Mouse (Mus musculus) adrenal gland (tissue): ENCODE data around the gene Zfp524.

Experiments used
- intact Hi-C: fragments of 180-260 bp; cut with DNase I; formaldehyde crosslinking; loops from one replicate; pipeline ENCODE4 v1.15.1; 2025

The Zfp524 gene

DNA sequence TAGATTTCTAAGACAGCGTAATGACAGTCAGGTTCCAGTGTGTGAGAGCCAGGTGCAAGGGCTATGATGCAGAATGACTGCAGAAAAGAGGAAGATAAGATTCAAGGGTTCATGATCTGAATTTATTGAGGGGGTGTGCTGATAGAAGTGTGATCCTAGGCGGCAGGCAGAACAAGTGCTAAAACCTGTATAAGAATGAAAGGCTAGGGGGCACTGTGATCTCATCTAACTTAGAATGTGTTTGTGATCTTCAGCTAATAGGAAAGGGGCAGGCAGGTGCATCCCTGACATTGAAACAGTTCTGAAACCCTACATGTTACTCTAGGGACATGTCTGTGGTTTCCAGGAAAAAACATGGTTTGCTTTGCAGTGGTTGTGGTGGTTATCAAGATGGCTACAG lies 31.9 kb downstream of the Zfp524 start:
- intact Hi-C loops, result loop anchor here (2.0 kb wide), 1 partner anchor 103 kb away; no protein-coding TSS in a partner anchor

DNA sequence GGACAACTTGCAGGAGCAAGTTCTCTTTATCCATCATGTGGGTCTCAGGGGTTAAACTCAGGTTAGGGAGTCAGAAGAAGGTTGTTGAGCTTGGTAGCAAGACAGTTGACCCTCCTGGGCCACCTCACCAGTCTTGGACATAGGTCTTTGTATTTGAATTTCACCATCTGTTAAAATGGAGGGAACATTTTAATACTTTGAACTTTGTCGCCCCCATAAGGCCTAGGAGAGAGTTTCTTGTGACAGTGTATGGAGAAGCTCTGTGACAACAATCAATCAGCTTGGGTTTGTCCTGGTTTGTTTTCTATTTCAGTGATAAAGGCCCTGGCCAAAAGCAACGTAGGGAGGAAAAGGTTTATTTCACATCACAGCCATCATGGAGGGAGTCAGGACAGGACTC lies 33.1 kb downstream of the Zfp524 start:
- intact Hi-C loops, result loop anchor here (2.0 kb wide), 1 partner anchor 105 kb away; no protein-coding TSS in a partner anchor

DNA sequence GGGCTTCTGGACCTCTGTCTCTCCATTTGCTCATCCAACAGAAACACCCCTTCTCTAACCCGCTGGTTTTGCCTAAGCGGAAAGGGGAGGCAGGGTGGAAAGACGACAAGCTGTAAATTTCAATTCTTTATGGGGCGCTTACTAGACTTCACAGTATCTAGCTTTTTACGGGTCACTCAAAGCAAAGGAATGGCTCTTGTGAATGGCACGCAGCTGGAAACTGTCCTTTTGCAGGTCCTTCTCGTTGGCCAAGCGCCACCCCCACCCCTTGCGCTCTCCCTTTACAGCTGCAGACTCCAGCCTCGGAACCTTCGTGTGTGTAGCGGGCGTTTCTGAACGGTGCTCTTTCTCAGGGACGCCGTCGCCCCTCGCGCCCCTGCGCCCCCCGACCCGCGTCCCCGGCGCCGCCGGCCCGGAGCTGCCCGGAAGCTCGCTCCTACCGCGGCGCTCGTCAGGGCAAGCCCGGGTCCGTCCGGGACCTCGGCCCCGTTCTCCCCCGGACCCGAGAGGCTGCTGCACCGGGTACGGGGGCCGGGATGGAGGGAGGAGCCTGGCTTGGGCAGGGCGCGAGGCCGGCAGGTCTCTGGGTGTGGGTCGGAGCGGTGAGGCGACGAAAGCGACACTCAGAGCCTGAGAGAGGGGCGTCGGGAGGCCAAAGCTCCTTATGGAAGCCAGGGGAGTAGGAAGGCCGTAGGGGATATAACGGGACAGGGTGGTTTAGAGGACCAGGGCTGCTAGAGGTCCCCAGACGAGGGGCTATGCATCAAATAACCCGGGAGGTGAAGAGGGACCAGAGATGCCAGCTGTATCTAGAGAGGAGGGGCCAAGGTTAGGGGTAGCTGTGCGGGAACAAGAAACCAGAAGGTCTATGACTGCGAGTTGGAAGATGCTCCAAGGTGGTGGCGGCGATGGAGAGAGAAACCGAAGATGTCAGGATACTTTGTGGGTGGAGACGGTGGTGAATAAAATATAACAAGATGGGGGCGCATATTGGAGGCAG lies 37.3 kb downstream of the Zfp524 start, which contains the start of gene Zfp580:
Gene Zfp580, plus strand, starts transcription at position 346 of the 1,000 bp plus-strand sequence.
- intact Hi-C loops, result loop anchor here (5.0 kb wide), 1 partner anchor 54 kb away; the partner anchor contains the start of gene Zfp579

DNA sequence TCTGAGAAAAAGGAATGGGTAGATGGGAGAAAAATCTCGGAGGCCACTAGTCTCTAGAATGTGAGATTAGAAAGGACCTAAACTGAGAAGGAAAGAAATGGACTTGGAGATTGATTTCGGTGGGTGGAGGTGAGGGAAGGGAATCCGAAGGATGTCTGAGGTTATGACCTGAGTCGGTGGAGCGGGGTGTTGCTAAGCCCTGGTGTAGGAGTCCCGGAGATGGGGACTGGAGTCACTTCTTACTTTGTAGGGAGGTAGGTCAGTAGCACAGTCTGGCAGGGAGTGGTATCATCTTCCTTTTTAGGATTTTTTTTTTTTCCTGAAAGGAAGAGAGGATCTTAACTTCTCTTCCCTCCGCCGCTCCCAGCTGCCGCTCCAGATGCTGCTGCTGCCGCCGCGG lies 38.2 kb downstream of the Zfp524 start:
- intact Hi-C loops, result loop anchor here (5.0 kb wide), 1 partner anchor 55 kb away; the partner anchor contains the start of gene Zfp579

DNA sequence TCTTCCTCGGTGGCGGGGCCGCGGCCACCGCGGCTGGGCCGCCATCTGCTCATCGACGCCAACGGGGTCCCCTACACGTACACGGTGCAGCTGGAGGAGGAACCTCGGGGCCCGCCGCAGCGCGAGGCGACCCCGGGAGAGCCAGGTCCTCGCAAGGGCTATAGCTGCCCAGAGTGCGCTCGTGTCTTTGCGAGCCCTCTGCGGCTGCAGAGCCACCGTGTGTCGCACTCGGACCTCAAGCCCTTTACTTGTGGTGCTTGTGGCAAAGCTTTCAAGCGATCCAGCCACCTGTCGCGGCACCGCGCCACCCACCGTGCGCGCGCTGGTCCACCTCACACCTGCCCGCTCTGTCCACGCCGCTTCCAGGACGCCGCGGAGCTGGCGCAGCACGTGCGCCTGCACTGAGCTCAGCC lies 38.7 kb downstream of the Zfp524 start:
- intact Hi-C loops, result loop anchor here (5.0 kb wide), 1 partner anchor 56 kb away; the partner anchor contains the start of gene Zfp579

DNA sequence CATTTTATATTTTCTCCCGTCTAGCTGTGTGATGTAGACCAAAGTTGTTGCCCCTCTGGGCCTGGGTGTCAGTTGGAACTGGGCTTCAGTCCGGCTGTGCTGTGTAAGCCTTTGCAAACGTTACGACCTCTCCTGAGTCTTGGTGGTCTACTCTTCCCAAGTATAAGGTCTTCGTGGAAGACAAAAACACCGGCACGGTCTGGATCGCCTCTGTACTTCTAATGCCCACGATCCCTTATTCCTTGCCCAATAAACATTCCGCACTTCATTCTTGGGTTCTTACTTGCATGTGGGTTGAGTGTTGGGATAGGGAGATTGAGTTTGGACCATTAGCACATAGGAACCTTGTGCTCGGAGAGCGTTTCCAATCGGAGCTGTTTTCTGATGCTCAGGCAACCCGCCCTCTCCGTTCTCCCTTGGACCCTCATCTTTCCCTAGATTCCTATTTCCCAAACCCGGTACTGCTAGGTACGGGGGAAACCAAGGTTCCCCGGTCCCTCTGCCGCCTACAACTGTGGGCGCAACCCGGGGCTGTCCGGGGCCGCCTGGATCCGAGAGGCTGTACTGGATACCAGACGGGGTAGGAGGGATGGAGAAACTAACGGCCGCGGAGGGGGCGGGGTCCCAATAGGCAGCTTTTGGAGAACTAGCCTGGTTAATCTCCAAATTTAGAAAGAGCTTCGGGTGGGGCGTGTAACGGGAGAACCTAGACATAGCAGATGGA lies 39.4 kb downstream of the Zfp524 start:
- intact Hi-C loops, result loop anchor here (5.0 kb wide), 1 partner anchor 56 kb away; the partner anchor contains the start of gene Zfp579

DNA sequence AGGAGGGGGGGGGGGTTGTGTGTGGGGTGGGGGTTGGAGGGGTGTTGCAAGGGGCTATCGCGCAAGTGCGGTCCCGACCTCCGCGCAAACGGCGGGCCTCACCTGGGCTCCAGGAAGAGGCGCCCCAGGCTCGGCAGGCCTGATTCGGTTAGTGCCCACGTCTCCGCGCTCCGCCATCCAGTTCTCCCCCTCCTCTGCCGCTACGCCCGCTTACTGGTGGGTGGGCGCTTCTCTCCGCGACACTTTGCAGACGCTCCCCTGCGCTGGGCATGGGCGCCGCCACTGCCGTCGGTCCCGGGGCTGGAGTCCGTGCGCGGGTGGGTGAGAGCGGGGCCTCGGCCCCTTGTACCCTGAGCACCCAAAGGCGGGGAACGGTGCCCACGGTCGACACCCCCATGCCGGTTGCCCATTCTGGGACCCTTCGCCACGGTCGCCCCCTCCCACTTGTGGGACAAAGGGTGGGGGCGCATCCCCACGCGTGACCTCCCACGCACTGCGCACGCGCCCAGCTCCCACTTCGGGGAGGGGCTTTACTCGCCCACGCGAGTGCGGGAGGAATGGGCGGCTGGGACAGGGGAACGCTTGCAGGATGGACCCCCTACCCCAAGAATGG lies 42.5 kb downstream of the Zfp524 start:
- intact Hi-C loops, result no loop called here

DNA sequence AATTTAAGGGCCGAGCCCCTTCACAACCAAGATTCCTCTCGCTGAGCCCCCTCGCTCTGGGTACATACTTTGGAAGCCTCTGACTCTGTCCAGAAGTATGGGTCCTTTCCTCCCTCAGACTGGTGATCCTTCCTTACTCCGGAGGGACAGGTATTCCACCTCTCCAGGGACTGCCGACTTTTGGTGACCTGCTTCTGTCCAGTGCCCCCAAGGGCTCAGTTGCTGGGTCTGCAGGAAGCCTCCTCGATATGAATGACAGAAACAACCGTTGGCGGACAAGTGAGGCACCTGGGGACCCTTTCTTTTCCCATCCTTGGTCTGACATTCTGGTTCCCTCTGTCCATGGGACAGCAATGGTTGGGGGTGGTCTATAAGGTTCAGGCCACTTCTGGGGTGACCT lies 43.2 kb downstream of the Zfp524 start:
- intact Hi-C loops, result no loop called here

DNA sequence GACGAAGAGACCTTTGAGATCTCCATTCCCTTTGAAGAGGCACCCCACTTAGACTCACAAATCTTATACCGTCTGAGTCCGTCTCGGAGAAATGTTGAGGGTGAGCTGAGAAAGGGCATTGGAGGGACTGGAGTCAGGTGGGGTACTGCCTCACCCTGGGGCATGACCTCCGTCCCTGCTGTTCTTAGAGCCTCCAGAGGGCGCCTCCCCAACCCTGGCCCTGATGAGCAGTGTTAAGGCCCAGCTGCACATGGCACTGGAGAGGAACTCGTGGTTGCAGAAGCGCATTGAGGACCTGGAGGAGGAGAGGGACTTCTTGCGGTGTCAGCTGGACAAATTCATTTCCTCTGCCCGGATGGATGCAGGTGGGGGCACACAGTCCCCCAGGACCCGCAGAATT lies 43.6 kb downstream of the Zfp524 start:
- intact Hi-C loops, result no loop called here

DNA sequence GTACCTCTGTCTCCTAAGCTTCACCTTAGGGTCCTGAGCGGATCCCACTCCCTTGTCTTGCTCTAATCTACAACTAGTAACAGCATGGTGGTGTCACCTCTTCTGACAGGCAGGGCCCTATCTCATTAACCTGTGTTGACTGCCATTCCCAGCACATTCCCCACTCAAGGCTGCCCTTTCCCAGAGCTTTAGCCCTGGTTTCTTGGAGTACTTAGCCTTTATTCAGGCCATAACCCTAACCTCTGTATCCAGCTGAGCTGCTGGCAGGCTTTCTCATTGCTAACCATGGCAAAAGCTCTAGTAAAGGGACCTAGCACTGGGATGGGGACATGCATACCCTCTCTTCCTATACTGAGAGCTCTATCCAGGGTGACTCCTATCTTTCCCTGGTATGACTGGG lies 44.4 kb downstream of the Zfp524 start:
- intact Hi-C loops, result no loop called here

DNA sequence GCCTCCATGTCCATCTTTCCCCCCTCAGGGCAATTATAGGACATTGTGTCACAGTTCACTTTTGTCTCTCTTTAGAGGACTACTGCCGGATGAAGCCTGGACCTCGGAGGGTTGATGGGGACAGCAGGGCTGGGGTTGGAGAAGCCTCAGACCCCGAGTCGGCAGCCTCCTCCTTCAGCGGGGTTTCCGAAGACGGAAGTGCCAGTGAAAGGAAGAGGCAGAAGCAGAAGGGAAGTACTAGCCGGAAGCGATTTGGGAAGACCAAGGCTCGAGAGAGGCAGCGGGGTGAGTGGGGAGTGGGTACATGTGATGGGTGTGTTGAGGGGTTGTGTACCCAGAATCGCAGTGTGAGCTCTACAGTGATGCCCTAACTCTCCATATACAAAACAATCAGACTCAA lies 45.2 kb downstream of the Zfp524 start:
- intact Hi-C loops, result no loop called here

DNA sequence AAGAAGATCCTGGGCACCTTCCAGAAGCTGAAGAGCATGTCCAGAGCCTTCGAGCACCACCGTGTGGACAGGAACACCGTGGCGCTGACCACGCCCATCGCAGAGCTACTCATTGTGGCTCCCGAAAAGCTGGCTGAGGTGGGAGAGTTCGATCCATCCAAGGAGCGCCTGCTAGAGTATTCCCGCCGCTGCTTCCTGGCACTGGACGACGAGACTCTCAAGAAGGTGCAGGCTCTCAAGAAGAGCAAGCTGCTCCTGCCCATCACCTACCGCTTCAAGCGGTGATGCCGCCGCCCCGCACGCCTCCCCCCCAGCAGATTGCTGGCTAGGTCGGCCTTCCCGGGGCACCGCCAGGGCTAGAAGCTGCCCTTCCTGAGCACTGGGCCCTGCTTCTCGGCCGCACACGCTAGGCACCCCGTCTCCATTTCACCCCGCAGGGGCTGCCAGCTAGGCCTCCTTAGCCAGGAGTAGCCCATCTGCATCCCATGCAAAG lies 46.1 kb downstream of the Zfp524 start:
- intact Hi-C loops, result no loop called here

DNA sequence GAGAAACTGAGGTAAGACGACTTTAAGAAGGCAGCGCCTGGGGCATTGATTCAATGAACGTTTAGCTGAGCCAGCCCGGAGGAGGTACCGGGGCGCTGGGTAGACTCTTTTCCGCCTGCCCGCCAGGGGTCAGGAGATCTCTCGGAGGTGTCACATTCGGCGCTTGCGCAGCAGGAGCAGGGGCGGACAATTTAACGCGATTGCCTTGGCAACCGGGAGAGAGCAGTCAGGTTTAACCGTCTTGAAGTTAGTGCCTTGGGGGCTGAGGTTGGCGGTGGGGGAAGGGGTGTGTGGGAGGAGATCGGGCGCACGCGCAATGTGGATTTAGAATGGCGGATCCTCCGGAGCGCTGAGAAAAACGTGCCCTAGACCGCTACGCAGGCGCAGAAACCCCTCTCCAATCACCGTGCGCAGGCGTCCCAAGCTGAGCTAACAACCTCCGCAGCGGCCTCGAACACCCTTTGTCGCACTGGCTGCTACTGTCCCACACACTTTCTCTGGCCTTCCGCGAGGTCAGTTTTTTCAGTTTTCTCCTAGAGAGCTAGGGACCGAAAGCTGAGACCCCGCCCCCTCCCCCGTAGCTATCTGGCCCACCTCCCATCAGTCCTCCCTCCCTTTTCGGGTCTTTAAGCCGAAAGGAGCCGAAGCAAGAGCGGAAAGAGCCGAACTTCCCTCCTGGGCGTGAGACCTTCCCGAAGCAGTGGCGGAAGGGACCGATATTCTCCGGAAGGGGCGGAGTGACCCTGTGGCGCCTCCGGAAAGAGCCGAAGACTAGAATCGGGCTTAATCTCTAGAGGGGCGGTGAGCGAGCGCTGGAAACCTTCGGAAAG lies 46.9 kb downstream of the Zfp524 start:
- intact Hi-C loops, result no loop called here

DNA sequence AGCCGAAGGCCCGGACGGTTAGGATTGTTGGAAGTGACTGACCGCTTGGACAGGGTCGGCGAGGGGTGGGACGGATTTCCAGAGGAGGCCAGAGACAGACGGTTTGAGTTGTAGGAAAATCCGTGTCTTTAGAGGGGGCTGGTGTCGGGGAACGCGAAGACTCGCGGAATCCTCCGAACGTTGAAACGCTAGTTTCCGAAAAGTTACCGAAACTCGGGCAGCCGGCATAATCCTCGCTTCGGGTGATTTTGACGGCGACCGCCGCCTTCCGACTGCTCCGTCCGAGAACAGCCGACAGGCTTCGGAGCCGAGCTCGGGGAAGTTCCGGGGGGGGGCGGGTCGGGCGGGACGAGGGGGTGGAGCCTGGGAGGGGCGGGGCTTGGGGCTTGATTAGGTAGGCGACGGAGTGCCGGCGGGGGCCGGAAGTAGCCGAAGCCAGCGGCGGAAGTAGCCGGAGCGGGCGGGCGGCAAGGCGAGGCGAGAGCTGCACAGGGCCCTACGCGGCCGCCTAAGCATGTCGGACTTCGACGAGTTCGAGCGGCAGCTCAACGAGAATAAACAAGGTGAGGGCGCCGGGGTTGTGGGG lies 47.7 kb downstream of the Zfp524 start, which contains the start of gene U2af2:
Gene U2af2, plus strand, starts transcription at position 370 of the 586 bp plus-strand sequence.
- intact Hi-C loops, result no loop called here

DNA sequence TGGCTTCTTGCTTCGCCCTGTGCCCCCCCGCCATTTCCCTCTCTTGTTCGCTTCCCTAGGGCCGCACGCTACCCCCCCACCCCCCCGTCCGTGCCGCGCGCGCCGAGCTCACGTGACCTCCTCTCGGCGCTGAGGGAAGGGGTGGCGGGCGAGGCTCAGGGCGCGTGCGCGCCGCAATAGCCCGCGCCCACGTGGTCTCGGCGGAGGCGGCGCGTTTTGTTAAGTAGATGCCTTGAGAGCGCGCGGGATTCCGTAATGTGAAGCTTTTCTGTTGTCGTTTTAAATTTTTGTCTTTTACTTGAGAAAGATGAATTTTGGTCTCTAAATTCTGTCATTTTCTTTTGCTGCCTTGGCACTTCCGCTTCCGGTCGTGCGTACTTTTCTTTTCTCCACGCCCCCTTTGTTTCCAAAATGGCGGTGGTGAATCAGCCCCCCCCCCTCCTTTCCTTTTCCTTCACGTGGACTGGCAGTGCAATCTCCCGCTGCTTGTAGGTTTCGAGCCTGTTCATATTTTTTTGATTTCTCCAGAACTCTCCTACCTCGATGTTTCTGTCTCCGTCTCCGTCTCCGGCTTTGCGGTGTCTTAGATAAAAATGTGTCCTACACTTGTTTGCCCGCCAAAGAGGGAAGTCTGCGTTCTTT lies 48.3 kb downstream of the Zfp524 start:
- intact Hi-C loops, result no loop called here

DNA sequence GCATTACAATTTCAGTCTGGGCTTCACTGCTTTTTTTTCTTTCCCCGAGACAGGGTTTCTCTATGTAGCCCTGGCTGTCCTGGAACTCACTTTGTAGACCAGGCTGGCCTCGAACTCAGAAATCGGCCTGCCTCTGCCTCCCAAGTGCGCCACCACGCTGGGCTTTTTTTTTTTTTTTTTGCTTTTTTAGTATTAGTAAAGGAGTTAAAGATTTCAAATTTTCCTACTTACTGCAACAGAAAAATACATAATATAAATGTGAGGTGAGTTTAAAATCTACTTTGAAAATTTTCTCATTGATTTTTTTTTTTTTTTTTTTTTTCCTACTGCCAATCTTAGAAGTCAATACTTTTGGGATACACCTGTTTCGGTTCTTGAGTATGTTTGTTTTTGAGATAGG lies 50.7 kb downstream of the Zfp524 start:
- intact Hi-C loops, result no loop called here
